Mouse (Mus musculus): ENCODE results near the gene Cphx2.
"Not testable (repeated sequence)": the region's sequence is repeated elsewhere in the genome, so short reads cannot be mapped to it uniquely, and the experiment has no call there.

Gene Cphx2

DNA sequence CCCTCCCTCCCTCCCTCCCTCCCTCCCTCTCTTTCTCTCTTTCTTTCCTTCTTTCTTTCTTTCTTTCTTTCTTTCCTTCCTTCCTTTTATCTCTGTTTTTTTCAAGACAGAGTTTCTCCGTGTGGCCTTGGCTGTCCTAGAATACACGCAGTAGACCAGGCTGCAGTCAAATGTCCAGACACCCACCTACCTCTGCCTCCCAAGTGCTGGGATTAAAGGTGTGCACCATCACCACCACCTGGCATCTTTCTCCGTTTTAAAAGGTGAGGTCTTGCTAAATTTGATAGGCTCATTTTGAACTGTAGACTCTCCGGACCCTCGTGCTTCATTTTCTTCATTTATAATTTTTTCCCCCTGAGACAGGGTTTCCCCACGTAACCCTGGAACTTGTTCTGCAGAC lies at the start of gene Cphx2:
Gene Cphx2 (plus strand): TSS at position 301 of the 400 bp plus-strand sequence.
- DNase-seq, result not testable (repeated sequence)

DNA sequence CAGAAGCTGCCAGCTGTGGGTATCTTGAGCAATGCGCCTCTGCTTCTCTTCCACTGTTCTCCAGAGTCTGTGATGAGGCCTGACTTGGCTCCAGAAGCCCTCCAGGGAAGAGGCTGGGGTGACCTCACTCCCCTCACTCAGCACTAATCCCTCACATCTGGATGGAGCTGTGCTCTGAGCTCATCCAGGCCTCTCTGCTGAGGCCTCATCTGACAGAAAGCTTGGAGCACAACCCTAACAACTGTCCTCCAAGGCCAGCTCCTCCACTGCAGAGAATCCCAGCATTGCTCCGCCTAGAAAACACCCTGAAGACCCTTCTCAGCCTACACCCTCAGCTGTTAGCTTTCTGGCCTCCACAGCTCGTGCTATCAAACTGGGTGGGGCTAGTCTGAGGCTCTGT lies 47.0 kb upstream of the Cphx2 start:
- DNase-seq, result not testable (repeated sequence)

- not testable (repeated sequence) for DNase-seq
Measured at GRCm38 (mm10) chr14:26035439-26035838, 45.9 kb upstream of the Cphx2 start.

- not testable (repeated sequence) for DNase-seq
Measured at GRCm38 (mm10) chr14:26042611-26043010, 38.7 kb upstream of the Cphx2 start, which contains the start of gene Gm9780. Gm9780 (minus strand) TSS chr14:26042711.

DNA sequence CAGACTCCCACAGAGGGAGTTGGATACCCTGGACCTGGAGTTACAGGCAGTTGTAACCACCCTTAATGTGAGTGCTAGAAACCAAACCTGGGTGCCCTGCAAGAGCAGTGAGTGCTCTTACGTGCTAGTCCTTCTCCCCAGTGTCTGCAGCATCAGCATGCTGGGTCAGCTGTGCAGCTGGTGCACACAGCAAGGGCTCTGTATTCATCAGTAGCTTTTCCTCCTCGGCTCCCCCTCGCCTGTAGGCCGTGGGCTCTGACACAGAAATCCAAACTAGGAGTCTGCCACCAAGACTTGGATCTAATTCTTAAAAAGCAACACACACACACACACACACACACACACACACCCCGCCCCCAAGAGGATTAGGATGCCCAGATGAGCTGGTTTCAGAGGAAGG lies 36.3 kb upstream of the Cphx2 start:
- DNase-seq, result not testable (repeated sequence)

DNA sequence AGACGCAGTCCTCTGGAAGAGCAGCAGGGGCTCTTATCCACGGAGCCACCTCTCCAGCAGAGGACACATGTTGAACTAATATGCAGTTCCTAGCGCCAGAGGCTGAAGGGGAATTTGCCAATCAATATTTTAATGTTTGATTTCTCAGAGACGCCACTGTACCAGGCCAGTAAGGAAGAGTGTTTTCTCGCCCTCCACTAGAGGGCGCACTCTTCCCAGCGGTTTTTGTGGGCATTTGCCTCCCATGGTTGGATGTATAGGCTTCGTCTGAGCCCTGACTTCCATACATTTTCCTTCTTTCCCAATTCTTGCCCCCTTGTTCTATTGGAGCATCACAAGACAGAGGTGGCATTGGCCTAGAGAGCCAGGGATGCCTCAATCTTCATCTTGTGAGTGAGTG lies 34.3 kb upstream of the Cphx2 start:
- DNase-seq, result not testable (repeated sequence)

DNA sequence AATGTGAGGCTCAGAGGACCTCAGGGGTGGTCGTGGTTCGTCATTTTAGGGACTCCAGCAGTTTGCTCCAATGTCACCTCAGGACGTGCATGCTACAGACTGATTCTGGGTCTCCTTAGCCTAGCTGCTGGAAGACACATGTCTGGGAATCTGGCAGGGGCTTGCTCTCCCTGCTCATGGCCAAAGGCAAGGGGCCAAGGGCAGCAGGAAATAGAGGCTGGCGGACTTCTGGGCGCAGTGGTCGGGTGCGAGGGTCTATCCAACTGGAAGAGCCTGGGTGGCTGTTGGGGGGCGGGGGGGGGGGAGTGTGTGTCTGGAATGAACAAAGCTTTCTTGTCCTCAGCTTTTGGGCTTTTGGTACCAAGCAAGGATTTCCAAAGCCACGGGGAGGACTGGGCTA lies 32.5 kb upstream of the Cphx2 start:
- not testable (repeated sequence) for DNase-seq

- not testable (repeated sequence) for DNase-seq
Measured at GRCm38 (mm10) chr14:26058184-26058583, 23.1 kb upstream of the Cphx2 start.

DNA sequence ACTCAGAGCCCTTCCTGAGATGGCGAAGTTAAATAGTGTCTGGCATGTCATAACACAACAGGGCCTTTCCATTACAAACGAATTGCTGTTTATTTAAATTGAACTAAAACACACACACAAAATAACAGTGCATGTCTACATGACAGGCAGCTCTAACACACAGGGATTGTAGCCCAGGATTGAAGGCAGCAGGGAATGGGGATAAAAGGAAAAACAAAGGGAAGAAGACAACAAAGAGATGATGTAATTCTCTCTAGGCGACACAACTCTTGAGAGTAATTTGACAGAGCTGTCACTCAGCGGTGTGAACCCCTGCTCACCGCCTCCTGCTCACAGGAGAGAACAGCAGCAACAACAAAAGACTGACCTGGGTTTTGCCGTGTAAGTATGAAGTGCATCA lies 22.0 kb upstream of the Cphx2 start:
- not testable (repeated sequence) for DNase-seq

DNA sequence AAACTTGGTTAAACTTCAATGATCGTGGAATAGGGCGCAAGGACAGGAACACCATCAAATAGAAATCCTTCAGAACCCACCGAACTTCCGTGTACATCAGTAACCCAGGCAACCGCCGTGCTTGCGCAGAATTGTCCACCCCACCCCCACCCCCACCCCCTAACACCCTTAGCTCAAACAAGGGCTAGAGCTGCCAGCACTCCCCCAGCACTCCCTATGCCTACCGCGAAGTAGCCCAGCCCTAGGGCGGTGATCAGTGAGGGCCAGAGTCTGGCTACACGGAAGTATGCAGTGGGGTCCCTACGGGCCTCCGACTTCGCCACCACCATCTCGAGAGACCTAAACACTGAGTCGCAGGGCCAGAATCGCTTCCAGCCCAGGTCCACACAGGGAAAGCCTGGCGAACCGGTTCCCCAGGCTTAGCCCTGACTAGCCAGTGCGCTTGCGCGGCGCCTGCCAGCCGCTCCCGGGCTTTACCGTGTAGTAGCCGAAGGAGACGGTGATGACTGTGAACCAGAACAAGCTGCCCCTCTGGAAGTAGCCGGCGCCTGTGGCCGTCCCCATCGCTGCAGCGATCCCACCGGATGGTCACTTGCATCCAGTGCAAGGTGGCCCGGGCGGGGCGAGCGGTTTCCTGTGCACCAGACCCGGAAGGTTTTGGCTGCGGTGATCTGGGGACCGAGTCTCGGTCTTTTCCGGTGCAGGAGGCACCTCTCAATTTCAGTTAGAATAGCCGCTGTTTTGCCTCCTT lies 14.6 kb upstream of the Cphx2 start:
- not testable (repeated sequence) for DNase-seq

DNA sequence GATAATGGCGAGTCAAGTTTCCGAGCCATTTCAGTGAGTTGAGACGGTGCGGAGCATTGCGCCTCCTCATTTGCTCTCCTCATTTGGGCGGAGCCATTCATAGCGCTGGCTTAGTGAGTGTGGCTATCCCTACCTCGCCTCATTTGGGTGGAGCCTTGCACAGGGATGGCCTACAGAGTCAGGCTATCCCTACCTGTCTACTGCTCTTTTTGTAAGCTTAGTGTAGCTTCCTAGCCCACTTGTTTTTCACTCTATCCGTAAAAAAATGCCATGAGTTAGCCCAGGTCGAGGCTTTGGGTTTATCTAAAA lies 14.0 kb upstream of the Cphx2 start, which contains the start of gene Tmem254c:
Gene Tmem254c (minus strand): TSS at position 31 of the 309 bp plus-strand sequence.
- DNase-seq, result not testable (repeated sequence)

GRCm38 (mm10) chr14:26076620-26077390 lies 4.5 kb upstream of the Cphx2 start:
- DNase-seq, result not testable (repeated sequence)

DNA sequence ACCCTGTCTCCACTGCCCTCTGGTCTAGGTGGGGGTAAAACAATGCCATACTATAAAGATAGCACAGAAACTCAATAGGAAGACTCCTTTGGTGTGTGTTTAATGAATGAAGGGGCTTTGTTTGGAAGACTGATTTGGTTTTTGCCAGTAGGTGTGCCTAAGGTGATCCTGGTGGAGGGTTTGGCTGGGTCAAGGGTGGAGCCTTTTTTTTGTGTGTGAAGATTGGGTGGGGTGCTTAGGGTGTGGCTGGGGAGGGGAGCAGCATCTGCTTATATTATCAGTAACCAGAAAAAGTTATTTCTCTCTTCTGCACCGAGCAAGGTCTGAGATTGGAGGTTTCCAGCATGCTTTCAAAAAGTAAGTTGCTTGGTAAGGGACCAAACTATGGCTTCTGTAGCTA lies 681 bp downstream of the Cphx2 start, which contains the start of gene Cphx3:
Gene Cphx3 (plus strand): TSS at position 301 of the 400 bp plus-strand sequence.
- DNase-seq, result not testable (repeated sequence)

- not testable (repeated sequence) for DNase-seq
Measured at GRCm38 (mm10) chr14:26097622-26098021, 16.3 kb downstream of the Cphx2 start.

DNA sequence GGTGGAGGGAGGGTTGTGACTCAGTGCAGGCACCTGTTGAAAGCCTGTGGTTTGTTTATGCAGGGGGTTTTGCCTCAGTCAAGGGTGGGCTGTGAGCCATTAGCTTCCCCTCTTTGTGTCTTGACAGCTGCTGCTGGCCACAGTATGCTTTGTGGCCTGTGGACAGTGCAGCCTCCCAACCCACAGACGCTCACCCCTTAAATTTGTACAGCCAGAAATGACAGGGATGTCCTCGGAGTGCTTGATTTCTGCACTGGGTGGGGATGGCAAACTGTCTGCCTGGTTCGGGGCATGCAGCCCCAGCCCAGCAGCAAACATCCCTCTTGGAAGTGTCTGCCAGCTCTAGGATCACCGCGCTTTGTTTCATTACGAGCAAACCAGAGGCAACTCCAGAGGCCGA lies 36.8 kb downstream of the Cphx2 start, which contains the start of gene Duxbl2:
Gene Duxbl2 (plus strand): TSS at position 200 of the 400 bp plus-strand sequence.
- DNase-seq, result not testable (repeated sequence)

DNA sequence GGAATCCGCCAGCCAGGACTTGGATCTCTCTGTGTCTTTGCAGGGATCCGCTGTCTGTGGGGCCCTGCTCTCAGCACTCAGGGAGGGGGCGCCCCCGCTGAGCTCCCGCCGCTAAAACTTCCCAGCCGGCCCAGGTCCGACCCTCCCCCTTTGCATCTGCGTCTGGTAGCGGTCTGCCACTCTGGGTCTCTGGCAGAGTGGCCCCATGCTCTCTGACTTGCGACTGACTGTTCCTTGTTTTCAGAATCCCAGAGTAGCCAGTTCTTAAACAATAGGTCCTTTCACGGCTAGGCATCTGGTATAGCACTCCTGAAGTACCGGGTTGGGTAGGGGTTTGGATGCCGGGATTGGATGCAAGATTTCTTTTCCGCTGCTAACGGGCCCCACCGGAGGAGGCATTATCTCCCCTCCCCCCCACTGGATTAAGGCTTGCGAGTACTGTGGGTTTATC lies 37.3 kb downstream of the Cphx2 start:
- DNase-seq, result not testable (repeated sequence)

DNA sequence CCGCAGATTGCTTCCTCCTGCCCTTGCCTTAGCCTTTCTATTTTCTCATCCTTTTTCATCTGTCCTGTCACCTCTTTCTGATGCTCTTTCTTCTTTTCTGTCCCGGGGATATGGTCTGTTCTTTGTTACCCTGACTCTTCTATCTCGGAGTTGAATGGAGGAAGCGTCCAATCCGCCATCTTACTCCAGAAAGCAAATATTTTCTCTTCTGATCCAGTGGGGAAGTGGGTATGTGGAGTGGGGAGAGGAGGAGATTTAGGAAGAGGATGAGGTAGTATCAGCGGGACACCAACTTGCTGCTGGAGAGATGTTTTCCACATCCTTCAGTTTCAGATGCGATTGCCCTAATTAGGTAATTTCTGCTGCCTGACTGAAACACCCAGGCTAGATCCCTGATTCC lies 37.8 kb downstream of the Cphx2 start:
- not testable (repeated sequence) for DNase-seq

Measured in kidney, adult 18-20 months (tissue).